Mouse (Mus musculus): ENCODE results near the gene Acyp2. TPM values are rescaled to one million over a fixed set of nuclear protein-coding genes. Genes with fewer than 3 reads are reported as not detected.

The Acyp2 gene
- polyA plus RNA-seq, 1 experiment from 2014 or later = 8.2 TPM

DNA sequence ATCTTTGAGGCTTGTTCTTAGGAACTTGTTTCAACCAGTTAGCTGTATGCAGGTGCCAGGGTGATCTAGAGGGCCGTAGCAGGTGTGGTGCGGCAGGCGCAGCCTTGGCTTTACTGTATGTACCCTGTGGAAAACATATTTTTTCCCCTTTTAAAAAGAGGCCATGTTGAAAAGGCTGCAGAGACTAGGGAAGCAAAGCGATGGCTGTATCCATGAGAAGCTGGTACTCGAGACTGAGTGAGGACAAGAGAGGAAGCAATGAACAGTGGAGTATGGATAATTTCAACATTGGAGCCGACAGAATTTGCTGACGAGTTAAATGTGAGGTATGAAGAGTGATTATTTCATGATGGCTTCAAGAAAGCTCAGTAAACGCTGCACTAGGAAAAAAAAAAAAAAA, 178.2 kb downstream of the Acyp2 start:
- Histone ChIP-seq H3K4me1 (peaks cover 13% of the 10 kb centered on the region; the same call in 1 of the 2 replicates), H3K9me3 (no peaks in the 10 kb centered on the region), H3K4me3 (peak overlapping the region; percentile 47), H3K36me3 (no peaks in the 10 kb centered on the region), H3K9ac (no peak overlapping the region; the same call in 1 of the 2 replicates), H3K27me3 (no peaks in the 10 kb centered on the region), H3K27ac (peak overlapping the region; percentile 83), H3K4me2 (replicated peaks) (peak overlapping the region; percentile 70)
- 69% methylated on average over 8 of the region's 8 CpGs for WGBS
- ATAC-seq (ENCODE audit: low FRiP score, low read depth) = no peak

Other genes with a start within 250 kb of the Acyp2 start
- not detected in 2 replicates for gene 4930505A04Rik, start 177.8 kb downstream of the Acyp2 start, polyA plus RNA-seq (2015; fragmentation: Nextera tagmentation; extraction: Ambion mirVana)
- gene Psme4, start 122.1 kb upstream of the Acyp2 start, polyA plus RNA-seq (2015; fragmentation: Nextera tagmentation; extraction: Ambion mirVana) = 22.4 and 25.2 TPM in 2 replicates
- 0.27 and 0.52 TPM in 2 replicates for gene Gpr75, start 235.8 kb upstream of the Acyp2 start, polyA plus RNA-seq (2015; fragmentation: Nextera tagmentation; extraction: Ambion mirVana)
- 36.5 and 38.1 TPM in 2 replicates for gene Asb3, start 235.8 kb upstream of the Acyp2 start, polyA plus RNA-seq (2015; fragmentation: Nextera tagmentation; extraction: Ambion mirVana)